Mouse (Mus musculus) kidney, adult 2 months (tissue): ENCODE measurements around the gene Kremen2.

Experiments used
- CTCF ChIP-seq: fragments of 200-500 bp; conservative IDR thresholded peaks from 2 replicates; pipeline ENCODE4 v1.5.1; 2011; ENCODE audit warnings: low read depth, mild to moderate bottlenecking, control low read depth, low read length, moderate library complexity, mixed read lengths; ENCODE audit not compliant: insufficient read depth, insufficient read length
- POLR2A ChIP-seq: fragments of 200-500 bp; IDR thresholded peaks from one replicate; pipeline ENCODE4 v1.6.1; 2011; ENCODE audit warnings: low read depth, low read length, control low read depth

DNA sequence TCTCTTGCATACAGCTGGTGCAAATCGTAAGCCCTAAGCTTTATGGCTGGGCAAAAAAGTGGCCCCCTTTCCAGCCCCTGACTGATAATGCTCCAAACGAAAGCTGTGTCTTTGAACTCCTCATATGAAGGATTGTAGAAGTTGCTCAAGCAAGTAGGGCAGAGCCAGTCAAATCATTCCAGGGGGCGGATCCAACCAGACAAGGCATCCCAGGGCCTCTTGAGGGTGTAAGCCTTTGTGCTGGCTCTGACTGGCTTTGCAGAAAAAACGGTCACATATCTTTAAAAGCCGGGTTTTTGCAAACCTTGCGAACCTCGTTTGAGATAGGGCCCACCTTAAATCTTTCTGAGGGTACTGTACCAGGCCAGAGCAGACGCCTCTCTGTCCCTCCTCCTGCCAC lies 1.6 kb downstream of the Kremen2 start:
- TF ChIP-seq CTCF (no peak), POLR2A (no peak)
